Mouse (Mus musculus) lung, embryonic 16.5 days (tissue): ENCODE measurements around the gene Rcor2. TPM values are rescaled to one million over a fixed set of nuclear protein-coding genes. Genes with fewer than 3 reads are reported as not detected.

Experiments used
- ATAC-seq: fragments of 200-750 bp; cut with Nextera tagmentation; 2 replicates; pipeline ENCODE4 v1.8.0; 2017; ENCODE audit warnings: low read depth, mild to moderate bottlenecking, moderate library complexity
- H3K27ac ChIP-seq: fragments of 300-500 bp; sonication (generic); 2 replicates; pipeline ENCODE4 v1.5.1; 2014; ENCODE audit warnings: mild to moderate bottlenecking, control low read depth, low read length
- H3K27me3 ChIP-seq: fragments of 300-500 bp; sonication (generic); 2 replicates; pipeline ENCODE4 v1.6.1; 2014; ENCODE audit warnings: low read depth, low read length, mixed read lengths; ENCODE audit not compliant: control insufficient read depth, insufficient read depth
- H3K36me3 ChIP-seq: fragments of 300-500 bp; sonication (generic); 2 replicates; pipeline ENCODE4 v1.6.1; 2014; ENCODE audit warnings: low read length; ENCODE audit not compliant: control insufficient read depth, insufficient read depth
- H3K4me1 ChIP-seq: fragments of 300-500 bp; sonication (generic); replicated peaks from 2 replicates; pipeline ENCODE4 v1.6.1; 2014; ENCODE audit warnings: low read length, mixed read lengths; ENCODE audit not compliant: control insufficient read depth, insufficient read depth
- H3K4me2 ChIP-seq: fragments of 300-500 bp; sonication (generic); 2 replicates; pipeline ENCODE4 v1.6.1; 2014; ENCODE audit warnings: low read depth, low read length, control low read depth
- H3K4me3 ChIP-seq: fragments of 300-500 bp; sonication (generic); 2 replicates; pipeline ENCODE4 v1.5.1; 2014; ENCODE audit warnings: mild to moderate bottlenecking, low read length, control low read depth
- H3K9ac ChIP-seq: fragments of 300-500 bp; sonication (generic); 2 replicates; pipeline ENCODE4 v1.6.1; 2014; ENCODE audit warnings: low read length, control low read depth
- H3K9me3 ChIP-seq: fragments of 300-500 bp; sonication (generic); 2 replicates; pipeline ENCODE4 v1.6.1; 2016; ENCODE audit warnings: low read length; ENCODE audit not compliant: control insufficient read depth
- WGBS: fragments of 180-500 bp; shearing (Covaris S2); extraction: QIAGEN DNeasy Blood & Tissue Kit; methylation state at CpG from one replicate; pipeline ENCODE4 v1.1.7; 2014; 5-methylcytosine and 5-hydroxymethylcytosine counted together
- polyA plus RNA-seq: library from polyadenylated mRNA; unstranded; fragments of >200 nt; fragmentation: Nextera tagmentation; extraction: Ambion mirVana; gene quantifications from 2 replicates; pipeline ENCODE4 v1.2.1, GENCODE M21; 2015

Rcor2 gene
- polyA plus RNA-seq = 5.9 and 8.5 TPM in 2 replicates

GRCm38 (mm10) chr19:7267091-7267741 lies at the start of gene Rcor2:
Gene Rcor2 (plus strand): TSS chr19:7267325.
- H3K27ac ChIP-seq = peak within 1 kb of the TSS; percentile 81
- WGBS = 5% methylated on average over 20 of the region's 28 CpGs
- peaks cover 53% of the 10 kb centered on the region for H3K4me1 ChIP-seq

GRCm38 (mm10) chr19:7217926-7218267 lies 49.2 kb upstream of the Rcor2 start:
- Histone ChIP-seq H3K9me3 (no peaks in the 10 kb centered on the region), H3K4me2 (peak overlapping the region; percentile 67), H3K4me3 (peak overlapping the region; percentile 73), H3K9ac (no peak overlapping the region), H3K27me3 (no peaks in the 10 kb centered on the region), H3K36me3 (peaks cover 15% of the 10 kb centered on the region), H3K27ac (no peak overlapping the region), H3K4me1 (peaks cover 33% of the 10 kb centered on the region)
- no peak for ATAC-seq
- 10% methylated on average over 6 of the region's 6 CpGs for WGBS

More at GRCm38 (mm10) chr19:7267091-7267741, at the start of gene Rcor2:
- H3K4me3 ChIP-seq = peak within 1 kb of the TSS; percentile 71
- H3K4me2 ChIP-seq = peak within 1 kb of the TSS; percentile 95
- H3K36me3 ChIP-seq = no peaks in the 10 kb centered on the region; the same call in none of the 2 replicates
- peak within 1 kb of the TSS; percentile 78 for H3K9ac ChIP-seq
- H3K9me3 ChIP-seq = no peaks in the 10 kb centered on the region; the same call in 1 of the 2 replicates
- ATAC-seq = peak; percentile 48
- no peaks in the 10 kb centered on the region for H3K27me3 ChIP-seq

- H3K36me3 ChIP-seq = peaks cover 13% of the 10 kb centered on the region
- H3K4me2 ChIP-seq = no peak overlapping the region
- ATAC-seq = no peak
- no peak overlapping the region for H3K9ac ChIP-seq
- H3K27me3 ChIP-seq = no peaks in the 10 kb centered on the region
- no peak overlapping the region for H3K27ac ChIP-seq
- whole genome bisulfite sequencing = 92% methylated on average over 5 of the region's 5 CpGs
- H3K9me3 ChIP-seq = no peaks in the 10 kb centered on the region
- H3K4me1 ChIP-seq = peaks cover 30% of the 10 kb centered on the region
- no peak overlapping the region for H3K4me3 ChIP-seq
Observed at GRCm38 (mm10) chr19:7218753-7219152, 48.4 kb upstream of the Rcor2 start.

GRCm38 (mm10) chr19:7222196-7222595 lies 44.9 kb upstream of the Rcor2 start:
- no peak overlapping the region for H3K9ac ChIP-seq
- no peaks in the 10 kb centered on the region for H3K27me3 ChIP-seq
- no peak overlapping the region for H3K27ac ChIP-seq
- 0 out of 2 replicates have a peak, but pooled peaks cover 3% of the 10 kb centered on the region for H3K36me3 ChIP-seq
- H3K4me3 ChIP-seq = no peak overlapping the region
- no peaks in the 10 kb centered on the region for H3K9me3 ChIP-seq
- peaks cover 2% of the 10 kb centered on the region; the same call in 1 of the 2 replicates for H3K4me1 ChIP-seq
- WGBS = 84% methylated on average over 6 of the region's 6 CpGs
- no peak overlapping the region for H3K4me2 ChIP-seq
- no peak for ATAC-seq

GRCm38 (mm10) chr19:7223488-7223887 lies 43.6 kb upstream of the Rcor2 start:
- no peak overlapping the region for H3K27ac ChIP-seq
- peaks cover 10% of the 10 kb centered on the region for H3K36me3 ChIP-seq
- ATAC-seq = no peak
- no peak overlapping the region for H3K9ac ChIP-seq
- no peaks in the 10 kb centered on the region for H3K9me3 ChIP-seq
- H3K4me2 ChIP-seq = no peak overlapping the region
- no peaks in the 10 kb centered on the region for H3K4me1 ChIP-seq
- no peaks in the 10 kb centered on the region for H3K27me3 ChIP-seq
- H3K4me3 ChIP-seq = no peak overlapping the region

GRCm38 (mm10) chr19:7224253-7224652 lies 42.9 kb upstream of the Rcor2 start:
- 87% methylated on average over 3 of the region's 3 CpGs for WGBS
- ATAC-seq = no peak
- Histone ChIP-seq H3K9me3 (no peaks in the 10 kb centered on the region), H3K4me1 (no peaks in the 10 kb centered on the region), H3K4me3 (no peak overlapping the region), H3K4me2 (no peak overlapping the region), H3K36me3 (peaks cover 14% of the 10 kb centered on the region), H3K9ac (no peak overlapping the region), H3K27ac (no peak overlapping the region), H3K27me3 (no peaks in the 10 kb centered on the region)

GRCm38 (mm10) chr19:7225096-7225690 lies 41.9 kb upstream of the Rcor2 start:
- Histone ChIP-seq H3K4me2 (no peak overlapping the region), H3K27me3 (no peaks in the 10 kb centered on the region), H3K4me3 (no peak overlapping the region), H3K36me3 (peaks cover 21% of the 10 kb centered on the region), H3K27ac (no peak overlapping the region), H3K9ac (no peak overlapping the region), H3K9me3 (no peaks in the 10 kb centered on the region), H3K4me1 (no peaks in the 10 kb centered on the region)
- no peak for ATAC-seq
- 76% methylated on average over 9 of the region's 9 CpGs for WGBS

GRCm38 (mm10) chr19:7226511-7226914 lies 40.6 kb upstream of the Rcor2 start:
- H3K9ac ChIP-seq = no peak overlapping the region
- no peak overlapping the region for H3K4me3 ChIP-seq
- no peaks in the 10 kb centered on the region for H3K9me3 ChIP-seq
- no peaks in the 10 kb centered on the region for H3K27me3 ChIP-seq
- no peak overlapping the region for H3K4me2 ChIP-seq
- H3K4me1 ChIP-seq = no peaks in the 10 kb centered on the region
- H3K36me3 ChIP-seq = peaks cover 21% of the 10 kb centered on the region
- no peak overlapping the region for H3K27ac ChIP-seq
- no peak for ATAC-seq
- WGBS = 77% methylated on average over 6 of the region's 6 CpGs

- H3K9ac ChIP-seq = no peak overlapping the region
- H3K4me2 ChIP-seq = no peak overlapping the region
- peak; percentile 88 for ATAC-seq
- 52% methylated on average over 8 of the region's 8 CpGs for WGBS
- no peaks in the 10 kb centered on the region for H3K9me3 ChIP-seq
- no peaks in the 10 kb centered on the region for H3K27me3 ChIP-seq
- H3K4me1 ChIP-seq = peaks cover under 1% of the 10 kb centered on the region; the same call in 1 of the 2 replicates
- H3K4me3 ChIP-seq = no peak overlapping the region
- peaks cover 7% of the 10 kb centered on the region for H3K36me3 ChIP-seq
- no peak overlapping the region for H3K27ac ChIP-seq
Observed at GRCm38 (mm10) chr19:7234537-7235221, 32.4 kb upstream of the Rcor2 start.
